Mouse (Mus musculus) macrophage (primary cell): ENCODE results near the gene Dlx6. TPM values are rescaled to one million over a fixed set of nuclear protein-coding genes. Genes with fewer than 3 reads are reported as not detected.

Experiments
- H3K27ac ChIP-seq: fragments of 350-480 bp; formaldehyde crosslinking; 2 replicates; pipeline ENCODE4 v1.9.0; 2021
- H3K36me3 ChIP-seq: fragments of 350-480 bp; formaldehyde crosslinking; 2 replicates; pipeline ENCODE4 v1.9.0; 2021; ENCODE audit errors: inconsistent target
- H3K4me3 ChIP-seq: fragments of 350-480 bp; formaldehyde crosslinking; 2 replicates; pipeline ENCODE4 v1.9.0; 2021; ENCODE audit errors: inconsistent target
- H3K79me2 ChIP-seq: fragments of 350-480 bp; formaldehyde crosslinking; 2 replicates; pipeline ENCODE4 v1.9.0; 2021; ENCODE audit errors: inconsistent target
- WGBS: methylation state at CpG from one replicate; pipeline ENCODE4 v1.1.7; 2026; ENCODE audit warnings: inconsistent platforms; ENCODE audit not compliant: missing documents; 5-methylcytosine and 5-hydroxymethylcytosine counted together
- polyA plus RNA-seq: library from polyadenylated mRNA; stranded (reverse); fragments of 250-400 nt; gene quantifications from 3 replicates; pipeline ENCODE4 v1.2.4, GENCODE M21; 2018; ENCODE audit warnings: inconsistent platforms

The Dlx6 gene
- polyA plus RNA-seq, 1 experiment from 2014 or later: not detected

DNA sequence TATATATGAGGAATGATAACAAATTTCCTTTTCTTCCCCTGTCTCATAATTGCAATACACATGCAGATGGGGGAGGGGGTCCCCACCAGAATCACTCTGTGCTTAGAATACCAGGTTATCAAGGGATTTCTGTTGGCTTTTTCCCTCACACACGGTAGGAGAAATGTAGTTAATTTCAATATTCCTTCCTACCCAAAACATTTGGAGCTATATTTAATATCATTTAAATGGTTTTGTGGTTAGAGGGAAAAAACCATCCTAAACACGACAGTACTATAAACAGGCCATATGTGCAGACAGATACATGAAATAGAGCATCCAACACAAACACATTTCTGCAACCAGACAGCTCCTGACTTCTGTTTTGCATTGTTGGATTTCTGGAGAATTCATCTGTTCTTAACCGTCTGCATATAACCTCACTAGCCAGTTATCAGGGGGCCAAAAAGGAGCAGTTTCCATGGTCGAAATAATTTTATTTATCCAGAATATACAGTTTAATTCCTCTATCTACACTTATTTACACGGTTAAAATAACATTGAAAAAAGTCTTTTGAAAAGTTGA lies 14.3 kb downstream of the Dlx6 start:
- WGBS: 12% methylated on average over 5 of the region's 5 CpGs
- H3K79me2 ChIP-seq: no peaks in the 10 kb centered on the region
- H3K36me3 ChIP-seq: no peaks in the 10 kb centered on the region
- no peak overlapping the region for H3K27ac ChIP-seq
- H3K4me3 ChIP-seq: no peak overlapping the region

GRCm38 (mm10) chr6:6877981-6878840 lies 15.1 kb downstream of the Dlx6 start:
- no peaks in the 10 kb centered on the region for H3K36me3 ChIP-seq
- H3K4me3 ChIP-seq: no peak overlapping the region
- no peak overlapping the region for H3K27ac ChIP-seq
- no peaks in the 10 kb centered on the region for H3K79me2 ChIP-seq
- 8% methylated on average over 34 of the region's 34 CpGs for WGBS

DNA sequence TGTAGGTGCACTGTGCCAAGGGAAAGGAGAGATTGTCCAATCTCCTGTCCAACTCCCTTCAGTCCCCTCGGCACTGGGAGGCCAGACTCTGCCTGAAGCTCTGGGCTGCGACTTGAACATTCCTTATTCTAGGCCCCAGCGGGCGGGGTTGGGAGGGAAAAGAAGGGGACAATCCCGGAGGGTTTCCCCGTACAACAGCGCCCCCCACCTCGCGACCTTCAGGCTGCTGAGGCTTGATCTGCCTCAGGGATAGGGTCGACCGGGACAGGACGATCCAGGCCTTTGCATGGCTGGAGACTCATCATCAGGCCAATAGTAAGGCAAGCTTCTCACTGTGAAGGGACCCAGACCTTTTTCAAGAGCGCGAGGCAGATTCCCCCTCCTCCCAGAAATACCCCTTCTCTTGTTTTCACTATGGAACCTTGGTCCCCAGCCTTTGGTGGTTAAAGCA lies 15.7 kb downstream of the Dlx6 start:
- H3K4me3 ChIP-seq: no peak overlapping the region
- H3K79me2 ChIP-seq: no peaks in the 10 kb centered on the region
- WGBS: 7% methylated on average over 14 of the region's 14 CpGs
- H3K36me3 ChIP-seq: no peaks in the 10 kb centered on the region
- H3K27ac ChIP-seq: no peak overlapping the region

DNA sequence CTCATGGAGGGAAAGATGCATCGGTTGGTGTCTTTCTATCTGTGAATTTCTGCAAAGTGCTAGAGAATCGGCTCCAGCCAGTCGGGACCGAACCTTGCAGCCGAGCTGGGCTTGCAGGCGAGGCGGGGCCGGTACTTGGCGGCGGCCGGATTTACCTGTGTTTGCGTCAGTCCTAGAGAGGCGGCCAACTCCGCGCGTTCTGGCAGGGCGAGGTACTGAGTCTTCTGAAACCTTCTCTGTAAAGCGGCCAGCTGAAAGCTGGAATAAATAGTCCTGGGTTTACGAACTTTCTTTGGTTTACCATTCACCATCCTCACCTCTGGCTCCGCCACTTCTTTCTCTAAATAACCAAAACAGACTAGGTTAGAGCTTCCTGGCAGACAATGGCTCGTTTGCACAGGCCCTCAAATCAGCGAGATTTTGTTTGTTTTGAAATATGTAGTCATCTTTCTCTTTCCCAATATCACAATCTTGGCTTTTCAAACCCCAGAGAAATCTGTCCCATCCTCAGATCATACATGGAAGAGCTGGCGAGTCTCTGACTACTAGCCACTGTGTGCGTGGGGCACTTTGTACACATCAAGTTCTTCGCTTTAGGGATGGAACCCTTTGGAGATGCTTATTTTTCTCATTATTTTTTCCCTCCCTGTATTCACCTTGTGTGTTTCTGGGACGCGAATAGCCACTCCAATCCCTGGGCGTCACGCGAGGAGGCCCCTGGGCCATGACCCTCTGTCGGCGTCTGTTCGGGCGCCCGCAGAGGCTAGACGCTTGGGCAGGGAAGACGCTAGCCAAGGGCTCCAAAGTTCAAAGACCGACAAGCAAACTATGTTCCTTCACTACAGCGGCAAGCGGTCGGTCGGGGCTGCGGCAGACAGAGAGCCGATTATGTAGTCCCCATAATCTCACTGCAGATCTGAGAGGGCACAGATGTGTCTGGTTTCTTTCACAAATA lies 16.5 kb downstream of the Dlx6 start:
- no peak overlapping the region for H3K4me3 ChIP-seq
- no peak overlapping the region for H3K27ac ChIP-seq
- H3K79me2 ChIP-seq: no peaks in the 10 kb centered on the region
- WGBS: 7% methylated on average over 44 of the region's 44 CpGs
- H3K36me3 ChIP-seq: no peaks in the 10 kb centered on the region

- Histone ChIP-seq H3K36me3 (no peaks in the 10 kb centered on the region), H3K79me2 (no peaks in the 10 kb centered on the region), H3K4me3 (no peak overlapping the region), H3K27ac (no peak overlapping the region)
- 7% methylated on average over 24 of the region's 24 CpGs for WGBS
These were observed 17.4 kb downstream of the Dlx6 start for GRCm38 (mm10) chr6:6880361-6881114.

- Histone ChIP-seq H3K27ac (no peak overlapping the region), H3K36me3 (no peaks in the 10 kb centered on the region), H3K4me3 (no peak overlapping the region), H3K79me2 (no peaks in the 10 kb centered on the region)
- 5% methylated on average over 28 of the region's 30 CpGs for WGBS
These were observed 18.0 kb downstream of the Dlx6 start for GRCm38 (mm10) chr6:6881115-6881637.

- under 1% methylated on average over 27 of the region's 42 CpGs for WGBS
- H3K4me3 ChIP-seq: no peak within 1 kb of the TSS
These were observed 18.6 kb downstream of the Dlx6 start, which contains the start of gene Dlx5 for GRCm38 (mm10) chr6:6881638-6882190. Dlx5 (minus strand) TSS chr6:6882085.

GRCm38 (mm10) chr6:6882266-6882797 lies 19.2 kb downstream of the Dlx6 start:
- no peaks in the 10 kb centered on the region for H3K36me3 ChIP-seq
- H3K27ac ChIP-seq: no peak overlapping the region
- no peak overlapping the region for H3K4me3 ChIP-seq
- WGBS: 4% methylated on average over 10 of the region's 11 CpGs
- no peaks in the 10 kb centered on the region for H3K79me2 ChIP-seq

More at GRCm38 (mm10) chr6:6881638-6882190, 18.6 kb downstream of the Dlx6 start, which contains the start of gene Dlx5:
- Histone ChIP-seq H3K27ac (no peak within 1 kb of the TSS), H3K36me3 (no peaks in the 10 kb centered on the region), H3K79me2 (no peaks in the 10 kb centered on the region)

DNA sequence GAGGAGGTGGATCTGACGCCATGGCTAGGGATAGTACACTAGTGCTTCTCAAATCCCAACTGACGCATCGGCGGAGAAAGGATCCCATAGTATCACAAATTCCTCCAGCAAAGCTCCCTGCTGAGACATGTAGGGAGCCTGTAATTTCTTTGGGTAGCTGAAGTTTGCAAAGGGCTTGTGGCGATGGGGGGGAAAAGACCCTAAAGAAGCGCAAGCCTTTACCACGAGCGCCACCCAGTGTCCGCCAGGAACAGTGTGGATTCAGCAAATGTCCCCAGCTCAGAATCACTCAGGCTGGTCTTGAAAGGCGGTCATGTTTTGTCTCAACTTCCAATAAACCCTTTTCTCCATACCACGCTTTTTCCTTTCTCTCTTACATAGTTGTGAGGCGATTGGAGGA lies 21.8 kb downstream of the Dlx6 start:
- no peaks in the 10 kb centered on the region for H3K79me2 ChIP-seq
- no peak overlapping the region for H3K27ac ChIP-seq
- no peaks in the 10 kb centered on the region for H3K36me3 ChIP-seq
- 14% methylated on average over 12 of the region's 12 CpGs for WGBS
- H3K4me3 ChIP-seq: no peak overlapping the region

- Histone ChIP-seq H3K27ac (no peak overlapping the region), H3K79me2 (no peaks in the 10 kb centered on the region), H3K4me3 (no peak overlapping the region), H3K36me3 (no peaks in the 10 kb centered on the region)
- WGBS: 86% methylated on average over 3 of the region's 3 CpGs
These were observed 23.1 kb downstream of the Dlx6 start for GRCm38 (mm10) chr6:6886225-6886624.

GRCm38 (mm10) chr6:6890047-6890446 lies 26.9 kb downstream of the Dlx6 start:
- Histone ChIP-seq H3K4me3 (no peak overlapping the region), H3K79me2 (no peaks in the 10 kb centered on the region), H3K36me3 (no peaks in the 10 kb centered on the region), H3K27ac (no peak overlapping the region)
- 80% methylated on average over 6 of the region's 6 CpGs for whole genome bisulfite sequencing

DNA sequence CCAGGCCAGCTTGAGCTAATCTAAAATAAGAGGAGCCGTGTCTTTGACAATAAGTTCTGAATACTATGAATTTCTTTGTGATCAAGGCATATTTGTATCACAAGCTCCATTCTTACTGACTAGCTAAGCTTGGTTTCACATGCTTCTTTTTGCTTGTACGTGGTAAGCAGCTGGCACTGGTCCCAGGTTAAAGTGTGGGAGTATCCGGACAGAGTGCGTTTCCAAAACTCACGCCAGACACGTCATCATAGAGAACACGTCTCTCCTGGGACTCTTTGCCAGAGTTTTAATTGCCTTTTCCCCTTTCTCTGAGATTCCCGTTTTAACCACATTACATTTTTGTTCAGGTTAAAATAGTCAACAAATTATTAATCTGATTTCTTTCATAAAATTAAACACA lies 46.5 kb downstream of the Dlx6 start:
- no peaks in the 10 kb centered on the region for H3K79me2 ChIP-seq
- WGBS: 80% methylated on average over 8 of the region's 8 CpGs
- H3K36me3 ChIP-seq: no peaks in the 10 kb centered on the region
- H3K27ac ChIP-seq: no peak overlapping the region
- no peak overlapping the region for H3K4me3 ChIP-seq

GRCm38 (mm10) chr6:6914304-6914703 lies 51.2 kb downstream of the Dlx6 start:
- Histone ChIP-seq H3K79me2 (no peaks in the 10 kb centered on the region), H3K4me3 (no peak overlapping the region), H3K36me3 (no peaks in the 10 kb centered on the region), H3K27ac (no peak overlapping the region)
- WGBS: 85% methylated on average over 1 of the region's 1 CpGs
